Mouse (Mus musculus) brain, embryonic 18.5 days (tissue): ENCODE measurements around the gene Limk1.
"Not testable (repeated sequence)": the region's sequence is repeated elsewhere in the genome, so short reads cannot be mapped to it uniquely, and the experiment has no call there.

Experiments
- DNase-seq: peaks from one replicate; pipeline ENCODE4 v3.0.0-alpha.2; 2012; ENCODE audit warnings: low read depth, low spot score

Limk1 gene

GRCm38 (mm10) chr5:134677491-134677890 lies 10.9 kb downstream of the Limk1 start:
- no peak for DNase-seq

DNA sequence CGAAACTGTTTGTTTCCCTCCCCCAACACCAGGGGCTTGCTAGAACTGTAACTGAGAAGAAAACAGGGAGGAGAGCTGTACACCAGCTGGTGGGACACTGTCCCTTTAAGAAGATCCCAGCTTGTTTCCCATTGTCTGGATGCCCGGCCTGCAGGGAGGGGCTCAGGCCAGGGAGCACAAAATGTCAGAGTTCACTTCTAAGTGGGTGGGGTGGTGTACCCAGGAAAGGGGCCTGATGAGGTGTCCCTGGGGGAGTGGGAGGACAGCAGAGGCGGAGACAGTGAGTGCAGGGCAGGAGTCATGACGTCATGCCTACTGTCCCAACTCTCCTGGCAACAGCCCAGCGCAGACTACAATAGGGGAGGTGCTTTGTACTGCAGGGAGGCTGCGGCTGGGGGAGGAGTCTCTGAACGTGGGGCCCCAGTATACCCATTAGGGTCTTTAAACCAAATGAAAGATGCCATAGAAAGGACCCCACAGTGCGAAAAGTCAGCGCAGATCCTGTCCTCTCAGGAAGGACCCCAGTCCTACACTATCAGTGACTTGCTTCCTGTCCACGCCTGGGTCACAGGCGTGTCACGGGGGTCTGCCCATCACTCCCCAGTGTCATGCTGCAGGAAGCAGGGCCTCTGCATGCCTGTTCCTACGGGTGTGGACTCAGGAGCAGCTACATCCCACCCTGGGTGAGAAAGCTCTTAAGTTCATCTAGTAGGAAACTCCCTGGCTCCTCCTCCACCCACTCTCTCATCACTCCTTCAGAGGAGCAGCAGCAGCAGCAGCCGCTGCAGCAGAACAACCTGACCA lies 12.2 kb downstream of the Limk1 start:
- DNase-seq = no peak

DNA sequence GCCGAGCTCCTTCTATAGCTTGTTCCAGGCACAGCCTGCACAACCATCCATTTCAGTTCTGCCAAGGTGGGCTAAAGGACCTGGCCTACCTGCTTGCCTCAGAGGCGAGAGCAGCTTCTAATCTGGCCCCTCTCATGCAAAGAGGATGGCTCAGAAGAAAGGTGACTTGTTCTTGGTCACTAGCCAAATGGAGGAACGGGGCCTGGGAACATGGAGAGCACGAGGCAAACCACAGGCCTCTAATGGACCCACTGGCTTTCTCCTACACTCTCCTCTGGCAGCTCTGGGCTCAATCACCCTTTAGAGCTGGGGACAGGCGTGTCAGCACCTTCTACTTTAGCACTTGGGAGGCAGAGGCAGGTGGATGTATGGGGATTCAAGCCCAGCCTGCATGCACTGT lies 13.4 kb downstream of the Limk1 start:
- no peak for DNase-seq

DNA sequence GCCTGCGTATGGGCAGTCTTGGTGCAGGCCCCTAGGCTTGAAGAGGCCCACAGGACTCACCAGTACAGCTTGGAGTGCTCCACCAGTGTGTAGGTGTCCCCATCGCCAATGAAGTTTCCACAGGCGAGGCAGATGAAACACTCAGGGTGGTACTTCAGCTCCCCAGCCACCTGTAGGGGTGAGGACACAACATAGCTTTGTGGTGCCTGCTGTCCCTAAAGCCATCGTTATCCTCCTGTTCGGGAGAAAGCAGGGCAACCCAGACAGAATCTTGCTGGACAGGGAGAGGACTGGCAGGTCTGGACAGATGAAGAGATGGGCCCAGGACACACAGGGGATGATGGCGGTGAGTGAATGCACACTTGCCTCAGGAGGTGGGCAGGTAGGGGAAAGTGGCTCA lies 15.8 kb downstream of the Limk1 start:
- no peak for DNase-seq

DNA sequence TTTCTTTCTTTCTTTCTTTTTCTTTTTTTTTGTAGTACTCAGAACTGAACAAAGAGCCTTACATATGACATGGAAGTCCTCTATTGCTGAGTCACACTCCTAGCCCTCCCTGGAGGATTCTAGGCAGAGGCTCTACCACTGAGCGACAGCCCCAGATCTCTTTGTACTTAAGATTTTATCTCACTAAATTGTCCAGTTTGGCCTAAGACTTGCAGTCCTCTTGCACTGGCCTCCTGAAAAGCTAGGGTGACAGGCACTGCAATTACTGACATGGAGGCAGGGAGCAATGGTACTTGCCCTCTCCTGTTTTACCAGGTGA lies 16.2 kb downstream of the Limk1 start:
- no peak for DNase-seq

DNA sequence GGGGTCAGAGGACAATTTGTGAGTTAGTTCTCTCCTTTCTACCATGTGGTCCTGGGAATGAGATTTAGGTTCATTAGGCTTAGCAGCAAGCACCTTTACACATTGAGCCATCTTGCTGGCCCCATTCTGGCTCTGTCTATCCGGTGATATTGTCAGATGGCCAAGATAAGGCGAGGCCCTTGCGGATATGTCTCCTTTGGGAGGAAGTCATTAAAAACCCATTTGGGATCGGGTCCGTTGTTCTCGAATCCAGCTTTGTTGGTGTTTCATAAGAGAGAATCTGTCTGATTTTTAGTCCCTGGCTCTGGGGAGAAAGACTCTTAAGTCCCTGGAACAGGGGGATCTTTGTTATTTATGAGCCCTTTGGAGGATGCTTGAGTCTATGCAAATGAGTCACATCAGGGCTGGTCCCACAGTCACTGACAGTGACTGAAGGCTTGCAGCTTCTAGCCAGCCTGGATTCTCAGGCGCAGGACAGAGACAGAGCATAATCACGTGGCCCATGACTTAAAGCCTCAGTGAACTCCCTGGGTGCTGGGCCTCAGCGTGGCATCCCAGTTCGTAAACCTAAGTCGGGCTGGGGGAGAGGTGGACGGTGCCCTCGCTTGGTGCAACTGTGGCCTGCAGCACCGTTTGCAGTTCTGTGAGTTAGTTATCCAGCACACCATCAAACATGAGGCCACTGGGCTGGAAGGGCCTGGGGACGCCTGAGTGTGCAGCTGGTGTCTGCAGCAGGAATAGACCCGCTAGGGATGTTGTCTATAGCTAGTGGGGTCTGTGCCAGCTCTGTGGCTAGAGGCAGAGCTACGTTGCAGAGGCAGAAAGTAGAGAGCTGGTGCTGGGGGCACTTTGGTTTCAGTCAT lies 16.8 kb downstream of the Limk1 start:
- no peak for DNase-seq

- no peak for DNase-seq
These were observed 19.2 kb downstream of the Limk1 start for GRCm38 (mm10) chr5:134669001-134669708.

GRCm38 (mm10) chr5:134668495-134668894 lies 19.9 kb downstream of the Limk1 start:
- no peak for DNase-seq

GRCm38 (mm10) chr5:134656708-134657107 lies 31.7 kb downstream of the Limk1 start:
- no peak for DNase-seq

DNA sequence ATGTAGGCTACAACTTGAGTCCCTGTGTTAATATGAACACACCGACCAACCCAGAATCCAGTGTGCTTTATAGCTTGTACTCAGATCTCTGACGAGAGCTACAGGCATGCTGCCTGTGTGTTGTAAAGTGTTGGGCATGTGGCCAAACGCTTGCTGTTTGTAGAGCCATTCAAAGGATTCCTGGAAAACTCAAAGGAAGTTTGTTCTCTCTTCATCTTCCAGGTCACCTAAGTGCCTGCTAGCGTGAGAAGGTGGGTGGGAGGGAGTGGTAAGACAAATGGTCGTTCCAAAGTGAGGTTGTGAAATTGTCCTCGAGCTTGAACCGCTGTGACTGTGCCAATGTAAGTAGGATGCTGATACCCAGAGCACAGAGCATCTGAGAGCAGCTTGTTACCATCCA lies 36.4 kb downstream of the Limk1 start:
- DNase-seq = no peak

- DNase-seq = no peak
These were observed 37.5 kb downstream of the Limk1 start for GRCm38 (mm10) chr5:134650926-134651325.

GRCm38 (mm10) chr5:134648976-134649375 lies 39.4 kb downstream of the Limk1 start:
- not testable (repeated sequence) for DNase-seq

GRCm38 (mm10) chr5:134647394-134647793 lies 41.0 kb downstream of the Limk1 start:
- DNase-seq = no peak

- no peak for DNase-seq
These were observed 41.9 kb downstream of the Limk1 start for GRCm38 (mm10) chr5:134646461-134646860.

DNA sequence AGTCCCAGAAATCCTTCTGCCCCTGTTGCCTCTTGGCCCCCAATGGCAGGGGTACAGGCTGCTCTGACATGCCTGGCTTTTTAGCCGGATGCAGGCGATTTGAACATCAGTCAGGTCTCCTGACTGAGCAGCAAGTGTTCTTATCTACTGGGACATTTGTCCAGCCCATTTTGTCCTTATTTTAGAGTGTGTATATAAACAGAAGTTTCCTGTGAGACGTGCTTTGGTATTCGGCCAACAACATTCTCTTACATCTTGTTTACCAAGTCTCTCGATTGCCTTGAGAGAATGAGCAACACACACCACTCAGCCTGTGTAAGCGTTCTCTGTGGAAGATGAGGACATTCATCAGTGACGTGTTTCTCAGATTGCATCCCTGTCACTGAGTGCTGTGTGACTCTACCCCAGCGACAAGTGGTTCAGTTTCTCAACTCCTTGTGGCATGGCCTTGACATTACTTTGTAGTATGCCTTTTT lies 43.7 kb downstream of the Limk1 start:
- no peak for DNase-seq

DNA sequence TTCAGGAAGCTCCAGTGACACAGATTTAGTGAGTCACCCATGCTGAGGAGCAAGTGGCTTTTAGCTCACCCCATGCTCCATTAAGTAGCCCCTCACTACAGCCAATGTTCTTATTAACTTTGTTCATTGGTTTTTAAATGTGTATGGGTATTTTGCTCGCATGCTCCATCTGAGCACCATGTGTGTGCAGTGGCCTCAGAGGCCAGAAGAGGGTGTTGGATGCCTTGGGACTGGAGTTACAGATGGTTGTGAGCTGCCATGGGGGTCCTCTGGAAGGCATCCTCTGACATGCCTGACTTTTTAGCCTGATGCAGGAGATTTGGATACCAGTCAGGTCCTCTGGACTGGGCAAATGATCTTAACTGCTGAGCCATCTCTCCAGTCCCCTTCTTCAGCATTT lies 44.3 kb downstream of the Limk1 start:
- no peak for DNase-seq

GRCm38 (mm10) chr5:134640371-134640770 lies 48.0 kb downstream of the Limk1 start:
- DNase-seq = no peak

DNA sequence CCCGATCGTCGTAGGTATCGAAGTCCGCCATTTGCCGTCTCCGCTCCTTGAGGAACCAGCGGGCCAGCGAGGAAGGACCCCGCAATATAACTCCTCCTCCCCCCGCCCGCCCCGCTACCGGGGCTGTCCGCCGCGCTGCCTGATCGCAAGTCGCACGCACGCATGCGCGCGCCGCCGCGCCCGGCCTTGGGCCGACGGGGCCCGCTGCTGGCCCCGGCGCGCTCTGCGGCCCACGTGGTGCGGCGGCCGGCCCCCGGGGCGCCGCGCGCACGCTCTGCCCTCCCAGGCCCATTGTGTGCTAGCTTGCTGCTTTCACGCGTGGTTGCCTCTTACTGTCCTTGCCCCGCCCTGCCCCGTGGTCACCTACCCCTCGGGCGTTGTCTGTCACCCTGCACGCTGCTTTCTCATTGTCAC lies 49.1 kb downstream of the Limk1 start, which contains the start of gene Eif4h:
Gene Eif4h, minus strand, starts transcription at position 222 of the 414 bp plus-strand sequence.
- peak; percentile 90 for DNase-seq

DNA sequence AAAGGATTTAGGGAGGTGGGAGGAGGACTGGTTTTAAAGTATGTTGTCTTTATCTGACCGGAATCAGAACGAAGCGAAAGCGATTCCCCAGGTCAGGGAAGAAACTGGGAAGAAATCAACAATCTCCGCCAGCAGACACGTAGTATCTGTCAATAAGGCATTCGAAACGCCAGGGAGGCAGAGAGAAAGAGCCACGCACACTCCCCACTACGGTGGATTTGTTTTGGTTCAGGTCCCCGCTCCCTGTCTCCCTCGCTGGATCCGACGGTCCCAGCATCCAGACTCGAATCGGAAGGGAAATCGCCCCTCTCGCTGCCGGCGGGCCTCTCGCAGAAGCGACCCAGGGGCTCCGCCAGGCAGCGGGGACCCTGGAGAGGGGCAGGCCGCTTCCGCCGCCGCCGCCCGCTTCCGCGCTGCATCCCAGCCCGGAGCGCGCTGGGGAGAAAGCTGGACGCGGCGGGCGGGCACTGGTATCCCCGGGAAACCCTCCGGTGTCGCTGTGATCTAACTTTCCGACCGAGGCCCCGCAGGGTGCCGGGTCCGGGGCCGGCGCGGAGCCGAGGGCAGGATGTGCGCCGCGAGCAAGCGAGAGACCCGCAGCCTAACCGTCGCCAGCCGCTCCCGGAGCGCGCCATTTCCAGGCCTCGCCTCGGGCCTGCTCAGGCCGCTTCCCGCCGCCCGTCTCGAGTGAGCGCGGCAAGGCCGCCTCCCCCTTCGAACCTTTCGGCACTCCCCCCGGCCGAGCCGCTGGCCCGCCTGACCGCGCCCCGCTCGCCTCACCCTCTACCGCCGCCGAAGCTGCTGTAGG lies 49.7 kb downstream of the Limk1 start:
- no peak for DNase-seq

DNA sequence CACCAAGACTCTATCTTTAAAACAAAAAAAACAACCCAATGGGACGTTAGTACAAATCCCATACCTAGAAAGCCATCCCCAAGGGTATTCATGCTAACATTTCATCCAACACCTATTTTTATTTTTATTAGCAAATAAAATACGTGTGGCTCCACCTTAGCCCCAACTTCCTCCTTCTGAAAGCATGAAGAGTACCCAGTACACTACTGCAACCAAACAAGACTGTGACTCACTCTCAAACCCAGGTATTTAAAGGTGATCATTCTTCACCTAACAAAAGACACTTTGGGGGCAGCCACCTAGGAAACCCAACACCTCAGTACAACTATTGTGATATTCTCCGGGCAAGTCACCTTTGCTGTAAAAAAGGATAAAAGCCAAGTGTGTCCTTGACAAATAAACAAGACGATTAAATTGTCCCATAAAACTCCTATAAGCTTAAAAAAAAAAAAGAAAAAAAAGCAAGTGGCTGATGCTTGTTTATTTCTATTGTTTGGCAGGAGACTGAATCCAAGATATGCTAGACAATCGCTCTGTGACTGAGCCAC lies 50.5 kb downstream of the Limk1 start:
- DNase-seq = no peak

GRCm38 (mm10) chr5:134632841-134633240 lies 55.6 kb downstream of the Limk1 start:
- DNase-seq = no peak
